In the genomic region with DNA sequence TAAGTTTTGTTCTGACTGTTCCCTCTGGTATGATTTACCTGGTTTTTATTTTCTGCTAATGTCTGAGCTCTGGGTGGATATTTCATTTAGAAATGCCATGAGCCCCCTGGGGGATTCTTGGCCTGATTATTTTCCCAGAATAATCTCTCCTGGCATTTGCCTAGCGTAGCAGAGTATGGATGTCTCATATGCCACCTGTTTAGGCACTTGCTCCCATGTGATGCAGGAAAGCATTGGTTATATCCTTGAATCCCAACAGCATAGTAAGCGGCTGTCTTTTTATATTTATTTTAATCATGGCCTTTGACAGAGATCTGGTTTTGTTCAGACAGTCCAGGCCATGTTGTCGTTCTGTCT, we compare ENCODE assay signal across 21 mouse cellular contexts.
DNase-seq lines count a peak whose midpoint lies in the region; ATAC-seq and TF ChIP-seq lines count a peak whose summit lies in the region.
"Had no signal": no experiment of that assay in that cellular context is flagged by ENCODE, and none has a peak within 500 bp of the region (broad histone marks: within the 10 kb centered on the region; RNA-seq: fewer than 3 reads in every experiment).

No protein-coding gene starts in this region.

- no peaks in the 10 kb centered on the region for H3K9me3 ChIP-seq in forebrain, embryonic 16.5 days (ENCODE audit: control insufficient read depth, low read length)
- H3K9me3 ChIP-seq: embryonic facial prominence, embryonic 15.5 days; midbrain, embryonic 10.5 days had no signal

- WGBS in cerebellum, adult 2 months: 31% methylated on average over 3 of the region's 3 CpGs
- 62% methylated on average over 3 of the region's 3 CpGs for WGBS in forebrain, embryonic 16.5 days

- TF ChIP-seq POLR2A in cerebellum, adult 2 months (IDR thresholded peaks at IDR 0.05; ENCODE audit: borderline replicate concordance, insufficient read depth, low read length): no peak

- H3K4me3 ChIP-seq in cerebellum, adult 2 months (replicated peaks; ENCODE audit: insufficient read depth, low read depth, low read length): no peak overlapping the region
- no peak overlapping the region for H3K4me3 ChIP-seq in forebrain, embryonic 16.5 days (replicated peaks; ENCODE audit: low read length)
- H3K4me3 ChIP-seq: embryonic facial prominence, embryonic 15.5 days; left cerebral cortex, adult 2 months; midbrain, embryonic 10.5 days had no signal

- no peaks in the 10 kb centered on the region for H3K27me3 ChIP-seq in cerebellum, adult 2 months (ENCODE audit: control insufficient read depth, insufficient read depth, low read length)
- no peaks in the 10 kb centered on the region for H3K27me3 ChIP-seq in forebrain, embryonic 16.5 days (replicated peaks; ENCODE audit: control insufficient read depth, insufficient read depth, low read length)
- H3K27me3 ChIP-seq: embryonic facial prominence, embryonic 15.5 days had no signal

- H3K27ac ChIP-seq in cerebellum, adult 2 months (ENCODE audit: insufficient read depth, low read length): no peak overlapping the region
- H3K27ac ChIP-seq in forebrain, embryonic 16.5 days (ENCODE audit: low read length): peak overlapping the region; percentile 1; the same call in 1 of the 2 replicates
- H3K27ac ChIP-seq: embryonic facial prominence, embryonic 15.5 days; midbrain, embryonic 10.5 days had no signal

- H3K36me3 ChIP-seq in forebrain, embryonic 16.5 days (ENCODE audit: control insufficient read depth, insufficient read depth): no peaks in the 10 kb centered on the region
- H3K36me3 ChIP-seq: embryonic facial prominence, embryonic 15.5 days; midbrain, embryonic 10.5 days had no signal

- no peak overlapping the region for H3K4me2 ChIP-seq in forebrain, embryonic 16.5 days (ENCODE audit: low read length)
- H3K4me2 ChIP-seq: embryonic facial prominence, embryonic 15.5 days; heart, embryonic 11.5 days; liver, embryonic 11.5 days had no signal

- TF ChIP-seq CTCF in cerebellum, adult 2 months (IDR thresholded peaks at IDR 0.05; ENCODE audit: borderline replicate concordance, insufficient read depth, low read depth, low read length): no peak

- DNase-seq in cerebellum, adult 2 months: peak; percentile 12 to 36
- DNase-seq in cerebellum, postnatal 4 days (ENCODE audit: low spot score in 2 of 2): no peak
- peak; percentile 18 for DNase-seq in left cerebral cortex, postnatal 4 days
- no peak for DNase-seq in left cerebral cortex, postnatal 14 days (ENCODE audit: low spot score in 2 of 2)
- peak; percentile 6 for DNase-seq in cerebellum, adult 9-10 months
- DNase-seq in heart, adult 18-20 months: no peak
- DNase-seq: adrenal gland, postnatal 25 days; gastrocnemius, postnatal 10 days; kidney, adult 18-20 months; kidney, postnatal 4 days; liver, postnatal 0 days; lung, postnatal 10 days; spleen, adult 18-20 months; thymus, postnatal 14 days had no signal

- peak; percentile 62 for ATAC-seq in forebrain, embryonic 16.5 days
- ATAC-seq: CD4-positive, CD25-positive, alpha-beta regulatory T cell, adult 4 months; liver, postnatal 0 days had no signal

- no peak overlapping the region for H3K9ac ChIP-seq in forebrain, embryonic 16.5 days (replicated peaks; ENCODE audit: low read depth, low read length)
- H3K9ac ChIP-seq: embryonic facial prominence, embryonic 15.5 days; liver, postnatal 0 days had no signal

- H3K4me1 ChIP-seq in cerebellum, adult 2 months (ENCODE audit: control insufficient read depth, insufficient read depth, low read length): peaks cover 10% of the 10 kb centered on the region; the same call in 1 of the 2 replicates
- H3K4me1 ChIP-seq in forebrain, embryonic 16.5 days (replicated peaks; ENCODE audit: control insufficient read depth, insufficient read depth, low read length): peaks cover 17% of the 10 kb centered on the region
- H3K4me1 ChIP-seq: embryonic facial prominence, embryonic 15.5 days; midbrain, embryonic 10.5 days had no signal

- intact Hi-C loops in left cerebral cortex, postnatal 4 days (cut with DNase I): no loop called here
- intact Hi-C loops in left cerebral cortex, postnatal 14 days (cut with DNase I): loop anchor here (10.0 kb wide), 1 partner anchor 176 kb away; no protein-coding TSS in a partner anchor

Comparison
In these comparisons a context has a peak if more than half of its experiments do, and no peak if none do; other contexts are left out.
1. DNase-seq: peak in cerebellum, adult 2 months (2 of 2), left cerebral cortex, postnatal 4 days (single experiment) and cerebellum, adult 9-10 months (single experiment); none in cerebellum, postnatal 4 days (0 of 2), left cerebral cortex, postnatal 14 days (0 of 2) and heart, adult 18-20 months (0 of 2).